Comparison of ENCODE assay signal across 9 mouse cellular contexts in the genomic region with DNA sequence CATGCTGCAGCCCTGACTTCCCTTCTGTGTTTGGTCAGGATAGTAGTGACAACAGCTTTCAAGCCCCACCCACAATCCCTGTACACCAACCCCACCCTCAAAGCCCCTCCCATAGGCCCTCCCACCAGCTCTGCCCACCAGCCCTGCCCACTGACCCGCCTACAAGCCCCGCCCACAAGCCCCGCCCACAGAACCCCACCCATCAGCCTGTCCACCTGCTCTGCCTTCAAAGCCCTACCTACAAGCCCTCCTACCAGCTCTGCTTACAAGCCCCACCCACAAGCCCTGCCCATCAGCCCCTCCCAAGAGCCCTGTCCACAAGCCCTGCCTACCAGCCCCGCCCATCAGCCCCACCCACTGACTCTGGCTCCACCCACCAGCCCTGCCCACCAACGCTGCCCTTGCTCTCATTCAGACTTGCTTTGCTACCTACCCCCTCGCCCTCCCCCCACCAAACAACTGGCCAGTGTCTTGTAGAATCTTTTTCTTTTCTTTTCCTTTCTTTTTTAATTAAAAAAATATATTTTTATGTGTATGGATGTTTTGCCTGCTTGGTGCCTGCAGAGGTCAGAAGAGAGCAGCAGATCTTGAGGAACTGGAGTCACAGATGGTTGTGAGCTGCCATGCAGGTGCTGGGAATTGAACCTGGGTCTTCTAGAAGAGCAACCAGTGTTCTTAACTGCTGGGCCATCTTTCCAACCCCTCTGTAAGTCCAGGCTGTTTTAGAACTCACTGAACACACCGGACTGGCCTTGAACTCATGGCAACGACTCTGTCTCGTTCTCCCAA. TPM values are rescaled to one million over a fixed set of nuclear protein-coding genes. Genes with fewer than 3 reads are reported as not detected.
A peak's percentile ranks its signal among the peaks of the same experiment; 100 is the strongest.
DNase-seq lines count a peak whose midpoint lies in the region; ATAC-seq and TF ChIP-seq lines count a peak whose summit lies in the region.
"Had no signal": no experiment of that assay in that cellular context is flagged by ENCODE, and none has a peak within 500 bp of the region (broad histone marks: within the 10 kb centered on the region; RNA-seq: fewer than 3 reads in every experiment).

No protein-coding gene starts in this region.

- 68% methylated on average over 9 of the region's 9 CpGs for WGBS in midbrain, embryonic 14.5 days
- WGBS in midbrain, embryonic 10.5 days = 62% methylated on average over 9 of the region's 9 CpGs
- 56% methylated on average over 9 of the region's 9 CpGs for WGBS in limb, embryonic 12.5 days

- H3K4me1 ChIP-seq in midbrain, embryonic 14.5 days (ENCODE audit: control insufficient read depth, insufficient read depth, low read length) = peaks cover 19% of the 10 kb centered on the region
- peaks cover 47% of the 10 kb centered on the region for H3K4me1 ChIP-seq in midbrain, embryonic 10.5 days
- H3K4me1 ChIP-seq in limb, embryonic 12.5 days (replicated peaks) = peaks cover 86% of the 10 kb centered on the region

- TF ChIP-seq CTCF in gastrocnemius, adult 2 months (IDR thresholded peaks at IDR 0.05) = peak; percentile 9; the same call in 1 of the 2 replicates

- H3K27ac ChIP-seq in gastrocnemius, adult 2 months = no peak overlapping the region
- H3K27ac ChIP-seq in midbrain, embryonic 14.5 days (replicated peaks; ENCODE audit: low read depth, low read length) = peak overlapping the region; percentile 78
- no peak overlapping the region for H3K27ac ChIP-seq in midbrain, embryonic 10.5 days (replicated peaks)
- H3K27ac ChIP-seq in limb, embryonic 12.5 days = peak overlapping the region; percentile 93
- H3K27ac ChIP-seq: neural tube, embryonic 12.5 days had no signal

- peak; percentile 39; the same call in 1 of the 2 replicates for ATAC-seq in midbrain, embryonic 14.5 days (ENCODE audit: low FRiP score, low TSS enrichment)
- ATAC-seq in limb, embryonic 12.5 days (ENCODE audit: insufficient number of reproducible peaks, insufficient read depth, low FRiP score, low TSS enrichment, low read depth) = no peak

- no peaks in the 10 kb centered on the region for H3K9me3 ChIP-seq in midbrain, embryonic 14.5 days (ENCODE audit: control insufficient read depth, low read length)
- peaks cover 8% of the 10 kb centered on the region; the same call in 1 of the 2 replicates for H3K9me3 ChIP-seq in midbrain, embryonic 10.5 days (replicated peaks)
- peaks cover 7% of the 10 kb centered on the region; the same call in 1 of the 2 replicates for H3K9me3 ChIP-seq in limb, embryonic 12.5 days
- H3K9me3 ChIP-seq: neural tube, embryonic 12.5 days had no signal

- H3K4me2 ChIP-seq in midbrain, embryonic 14.5 days (ENCODE audit: low read length) = no peak overlapping the region
- no peak overlapping the region for H3K4me2 ChIP-seq in limb, embryonic 12.5 days

- H3K27me3 ChIP-seq in midbrain, embryonic 14.5 days (ENCODE audit: control insufficient read depth, insufficient read depth, low read length) = no peaks in the 10 kb centered on the region
- peaks cover 17% of the 10 kb centered on the region; the same call in 1 of the 2 replicates for H3K27me3 ChIP-seq in midbrain, embryonic 10.5 days (ENCODE audit: low read depth, poor library complexity, severe bottlenecking)
- no peaks in the 10 kb centered on the region for H3K27me3 ChIP-seq in limb, embryonic 12.5 days
- no peaks in the 10 kb centered on the region for H3K27me3 ChIP-seq in splenic B cell, adult 2 months (ENCODE audit: control insufficient read depth, insufficient read depth, low read length, poor library complexity, severe bottlenecking)
- H3K27me3 ChIP-seq: neural tube, embryonic 12.5 days had no signal

- H3K36me3 ChIP-seq in midbrain, embryonic 14.5 days (ENCODE audit: control insufficient read depth, insufficient read depth, low read length) = no peaks in the 10 kb centered on the region
- H3K36me3 ChIP-seq in midbrain, embryonic 10.5 days = no peaks in the 10 kb centered on the region
- no peaks in the 10 kb centered on the region for H3K36me3 ChIP-seq in limb, embryonic 12.5 days
- H3K36me3 ChIP-seq in splenic B cell, adult 2 months (ENCODE audit: control insufficient read depth, insufficient read depth, low read length, poor library complexity, severe bottlenecking) = no peaks in the 10 kb centered on the region
- H3K36me3 ChIP-seq: neural tube, embryonic 12.5 days had no signal

- H3K4me3 ChIP-seq in gastrocnemius, adult 2 months = no peak overlapping the region
- no peak overlapping the region for H3K4me3 ChIP-seq in midbrain, embryonic 14.5 days (replicated peaks; ENCODE audit: low read depth, low read length)
- no peak overlapping the region for H3K4me3 ChIP-seq in midbrain, embryonic 10.5 days
- no peak overlapping the region for H3K4me3 ChIP-seq in limb, embryonic 12.5 days (replicated peaks)
- H3K4me3 ChIP-seq: neural tube, embryonic 12.5 days had no signal

- intact Hi-C loops in gastrocnemius, adult 2 months (cut with DNase I) = no loop called here
- intact Hi-C loops in left cerebral cortex, postnatal 14 days (cut with DNase I) = loop anchor here (5.0 kb wide), 1 partner anchor 57 kb away; no protein-coding TSS in a partner anchor
- intact Hi-C loops in left cerebral cortex, postnatal 36 days (cut with DNase I) = no loop called here

- H3K9ac ChIP-seq in midbrain, embryonic 14.5 days (replicated peaks; ENCODE audit: low read length) = no peak overlapping the region
- H3K9ac ChIP-seq in limb, embryonic 12.5 days (replicated peaks) = no peak overlapping the region
- H3K9ac ChIP-seq: neural tube, embryonic 12.5 days had no signal

- no peak for DNase-seq in gastrocnemius, adult 2 months
- no peak for DNase-seq in gastrocnemius, postnatal 25 days
- no peak for DNase-seq in midbrain, embryonic 14.5 days
- no peak for DNase-seq in midbrain, embryonic 10.5 days (ENCODE audit: low spot score)
- peak; percentile 8 for DNase-seq in splenic B cell, adult 2 months (ENCODE audit: low read depth, low spot score)
- no peak for DNase-seq in left cerebral cortex, postnatal 14 days (ENCODE audit: low spot score in 2 of 2)
- no peak for DNase-seq in left cerebral cortex, postnatal 36 days (ENCODE audit: low spot score in 2 of 2)

RNA-seq across cellular contexts. Expression of a gene that starts 24.1 kb away (rescaled TPM):
- total RNA-seq in gastrocnemius, adult 2 months (2021) = under 1 TPM; 0.59 to 0.69 TPM
- under 1 TPM; 0.72 TPM for total RNA-seq in gastrocnemius, postnatal 25 days (2021)
- polyA plus RNA-seq in midbrain, embryonic 14.5 days (2014; fragmentation: Nextera tagmentation; extraction: Ambion mirVana) = 3.9 and 4.5 TPM in 2 replicates
- polyA plus RNA-seq in midbrain, embryonic 10.5 days (2016; fragmentation: Nextera tagmentation; extraction: Ambion mirVana) = 8.0 and 8.2 TPM in 2 replicates
- polyA plus RNA-seq in limb, embryonic 12.5 days (2016; fragmentation: Nextera tagmentation; extraction: Ambion mirVana) = 10.8 and 12.0 TPM in 2 replicates
- 1 to 10 TPM; 1.2 to 1.8 TPM for total RNA-seq in left cerebral cortex, postnatal 14 days (2021)
- total RNA-seq in left cerebral cortex, postnatal 36 days (2021) = 1 to 10 TPM; 1.2 to 2.3 TPM

Comparison
In these comparisons a context has a peak if more than half of its experiments do, and no peak if none do; other contexts are left out.
1. H3K27ac ChIP-seq: peak in midbrain, embryonic 14.5 days (single experiment) and limb, embryonic 12.5 days (single experiment); none in gastrocnemius, adult 2 months (single experiment) and midbrain, embryonic 10.5 days (single experiment).